Mouse (Mus musculus) ovary, adult 18-20 months (tissue): ENCODE results near the gene Clic1.
"Not testable (repeated sequence)": the region's sequence is repeated elsewhere in the genome, so short reads cannot be mapped to it uniquely, and the experiment has no call there.

Experiments used
- DNase-seq: peaks from one replicate; pipeline ENCODE4 v3.0.0; 2022; ENCODE audit warnings: low spot score, mixed read lengths

Gene Clic1

DNA sequence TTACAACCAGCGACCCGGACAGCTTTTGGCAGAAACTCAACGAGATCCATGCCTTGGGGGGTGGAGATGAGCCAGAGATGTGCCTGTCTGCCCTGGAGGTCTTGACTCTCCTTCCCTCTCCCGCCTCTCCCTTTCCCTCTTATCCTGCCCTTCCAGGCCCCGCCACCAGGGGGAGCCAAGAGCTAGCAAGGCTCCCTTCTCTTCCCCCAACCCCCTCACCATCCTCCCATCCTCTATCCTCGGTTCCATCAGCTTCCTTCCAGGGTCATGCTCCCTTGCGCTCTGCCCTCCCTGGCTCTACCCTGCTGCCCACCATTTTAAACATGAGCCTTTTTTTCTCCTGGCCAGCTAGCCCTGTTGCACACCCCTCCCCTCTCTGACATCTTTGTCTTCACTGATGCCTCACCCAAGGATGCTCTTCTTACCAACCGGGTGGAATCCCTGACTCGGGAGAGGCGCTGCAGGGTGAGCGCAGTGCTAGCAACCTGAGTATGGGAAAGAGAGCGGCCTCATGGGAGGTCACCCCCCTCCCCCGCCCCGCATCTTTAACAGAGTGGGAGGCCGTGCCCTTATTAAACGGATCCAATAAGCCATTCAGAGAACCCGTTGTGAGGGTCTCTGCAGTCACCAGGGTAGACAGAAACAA, 28.5 kb upstream of the Clic1 start:
- DNase-seq = peak; percentile 65

DNA sequence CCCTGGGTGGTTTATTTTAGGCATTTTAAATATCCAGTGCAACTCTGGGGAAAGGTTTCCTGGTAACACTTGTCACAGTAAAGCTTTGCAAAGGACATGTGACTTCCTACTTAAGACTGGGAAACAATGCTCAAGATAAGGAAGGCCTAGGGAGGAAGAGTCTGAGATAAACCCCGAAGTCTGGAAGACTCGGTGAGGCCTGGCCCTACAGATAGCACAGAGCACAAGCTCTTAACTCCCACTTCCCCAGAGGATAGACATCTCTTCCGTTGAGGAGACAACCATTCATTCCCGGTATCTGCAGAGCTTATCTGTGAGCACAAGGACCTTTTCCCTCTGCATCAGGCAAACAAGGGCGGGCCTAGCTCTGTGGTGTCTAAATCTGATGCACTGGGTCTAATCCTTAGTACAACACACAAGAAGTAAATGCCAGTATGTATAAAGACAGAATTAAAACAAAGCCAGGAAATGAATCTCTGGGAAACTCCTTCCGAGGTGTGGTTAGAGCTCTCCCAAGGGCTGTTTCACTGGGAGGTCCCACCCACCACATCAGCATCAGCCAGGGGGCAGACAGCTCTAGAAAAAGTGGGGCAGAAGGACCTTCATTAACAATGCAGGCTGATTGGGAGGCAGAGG, 27.8 kb upstream of the Clic1 start:
- DNase-seq = no peak

DNA sequence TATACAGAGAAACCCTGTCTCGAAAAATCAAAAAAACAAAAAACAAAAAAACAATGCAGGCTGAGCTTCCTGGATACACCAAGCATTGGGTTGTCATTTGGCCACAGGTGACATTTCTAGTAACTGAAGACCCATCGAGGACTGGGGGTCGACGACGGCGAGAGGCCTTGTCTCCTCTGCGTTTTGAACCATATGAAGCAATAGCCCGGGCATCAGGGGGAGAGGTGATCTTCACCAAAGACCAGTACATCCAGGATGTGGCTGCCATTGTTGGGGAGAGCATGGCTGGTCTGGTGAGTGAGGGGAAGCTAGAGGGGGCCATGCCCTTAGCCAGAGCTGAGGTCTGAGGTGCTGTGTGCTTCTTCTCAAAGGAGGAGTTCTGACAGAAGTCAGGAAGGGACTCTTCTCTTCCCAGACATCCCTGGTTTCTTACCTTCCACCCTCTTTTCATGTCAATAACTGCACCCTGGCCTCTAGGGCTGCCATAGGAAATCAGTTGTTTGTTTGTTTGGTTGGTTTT, 27.2 kb upstream of the Clic1 start:
- DNase-seq = no peak

- DNase-seq = no peak
Observed at GRCm38 (mm10) chr17:35023221-35023620, 26.5 kb upstream of the Clic1 start.

- DNase-seq = no peak
Observed at GRCm38 (mm10) chr17:35023756-35024155, 26.0 kb upstream of the Clic1 start.

GRCm38 (mm10) chr17:35024261-35024660, 25.5 kb upstream of the Clic1 start:
- no peak for DNase-seq

GRCm38 (mm10) chr17:35024691-35025488, 24.9 kb upstream of the Clic1 start:
- DNase-seq = no peak

DNA sequence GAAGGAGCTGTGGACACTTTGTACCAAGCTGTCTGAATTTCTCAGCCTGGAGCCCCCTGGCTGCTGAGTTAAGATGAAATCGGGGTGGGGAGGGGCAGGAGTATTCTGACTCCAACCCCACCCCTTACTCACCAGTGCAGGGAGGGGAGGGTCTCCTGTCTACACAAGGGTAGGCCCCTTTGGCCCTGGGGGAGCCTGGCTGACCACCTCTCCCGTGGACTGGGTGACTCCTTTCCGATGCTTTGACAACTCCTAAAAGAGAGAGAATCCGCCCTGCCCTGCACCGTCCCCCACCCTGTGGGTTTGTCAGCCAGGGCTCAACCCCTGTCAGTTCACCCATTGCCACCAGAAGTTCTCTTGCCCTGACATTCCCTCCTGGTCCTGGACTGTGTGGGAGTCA, 23.6 kb upstream of the Clic1 start:
- DNase-seq = no peak

GRCm38 (mm10) chr17:35027277-35028068, 22.3 kb upstream of the Clic1 start, which contains the start of gene Sapcd1:
TSS of gene Sapcd1 (minus strand) at chr17:35028016.
- DNase-seq = no peak

DNA sequence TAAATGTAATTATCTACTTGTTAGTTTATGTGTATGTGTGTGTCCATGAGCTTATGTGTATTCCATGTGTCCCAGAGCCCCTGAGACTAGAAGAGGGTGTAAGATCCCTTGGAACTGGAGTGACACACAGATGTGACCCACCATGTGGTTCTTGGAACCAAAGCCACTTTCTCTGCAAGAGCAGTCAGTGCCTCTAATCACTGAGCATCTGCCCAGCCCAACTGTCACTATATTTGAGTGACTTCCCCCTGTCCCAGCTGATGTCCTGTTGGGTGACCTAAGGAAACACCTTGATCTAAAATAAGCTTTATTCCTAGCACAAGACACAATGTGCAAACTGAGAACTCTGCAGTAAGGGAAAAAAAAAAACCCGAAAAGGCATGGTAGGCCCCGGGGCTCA, 21.5 kb upstream of the Clic1 start:
- DNase-seq = no peak

DNA sequence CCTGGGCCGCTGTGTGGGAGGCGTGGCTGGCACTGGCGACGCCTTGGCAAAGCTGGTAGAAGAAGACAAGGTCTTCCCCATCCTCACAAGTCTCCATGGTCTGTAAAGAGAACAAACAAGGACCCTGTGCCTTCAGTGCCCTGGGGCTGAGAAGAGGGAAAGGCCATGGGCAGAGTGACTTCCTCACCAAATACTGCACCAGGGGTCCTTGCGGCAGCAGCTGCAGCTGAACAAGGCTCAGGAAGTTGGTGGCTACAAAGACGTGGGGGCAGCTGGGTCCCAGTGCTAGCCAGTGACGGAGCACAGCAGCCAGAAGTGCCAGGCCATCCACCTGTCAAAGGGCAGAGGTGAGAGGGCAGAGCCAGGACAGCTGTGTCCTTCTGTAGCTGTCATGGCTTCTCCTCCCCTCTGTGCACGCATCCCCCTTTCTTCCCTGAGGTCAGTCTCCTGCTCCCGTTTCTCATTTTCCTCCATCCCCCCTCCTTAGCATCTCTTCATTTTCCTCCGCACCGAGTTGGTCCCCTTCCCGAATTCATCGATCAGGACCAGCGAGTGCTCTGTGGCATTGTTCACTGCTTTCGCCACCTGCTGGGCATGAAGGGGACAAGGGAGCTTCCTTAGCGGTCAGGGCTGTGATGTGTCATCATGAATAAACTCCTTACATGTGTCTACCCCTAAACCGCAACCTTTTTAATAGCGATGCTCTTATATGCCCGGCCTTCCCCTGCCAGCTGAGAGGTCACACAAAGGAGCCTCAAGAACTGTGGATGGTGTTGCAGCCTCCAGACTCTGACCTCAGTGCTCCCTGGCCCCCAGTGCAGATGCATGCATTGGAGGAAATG, 19.9 kb upstream of the Clic1 start:
- DNase-seq = no peak

DNA sequence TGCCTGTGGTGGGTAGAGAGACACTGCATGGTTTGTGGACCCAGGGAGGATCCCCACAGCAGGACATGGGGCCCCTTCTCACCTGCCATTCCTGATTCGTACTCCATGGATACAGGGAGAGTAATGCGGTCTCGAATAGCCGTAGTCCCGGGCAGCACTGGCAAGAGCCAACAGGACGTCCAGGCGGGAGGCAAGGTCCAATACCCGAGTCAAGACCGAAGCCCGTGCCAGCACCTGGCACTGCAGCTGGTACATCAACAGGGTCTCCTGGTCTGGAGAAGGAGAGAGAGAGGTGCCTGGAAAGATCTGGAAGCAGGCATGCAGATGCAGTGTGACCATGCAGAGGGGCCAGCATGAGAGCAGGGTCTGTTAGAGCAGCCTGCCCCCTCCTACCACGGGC, 18.5 kb upstream of the Clic1 start:
- DNase-seq = no peak

DNA sequence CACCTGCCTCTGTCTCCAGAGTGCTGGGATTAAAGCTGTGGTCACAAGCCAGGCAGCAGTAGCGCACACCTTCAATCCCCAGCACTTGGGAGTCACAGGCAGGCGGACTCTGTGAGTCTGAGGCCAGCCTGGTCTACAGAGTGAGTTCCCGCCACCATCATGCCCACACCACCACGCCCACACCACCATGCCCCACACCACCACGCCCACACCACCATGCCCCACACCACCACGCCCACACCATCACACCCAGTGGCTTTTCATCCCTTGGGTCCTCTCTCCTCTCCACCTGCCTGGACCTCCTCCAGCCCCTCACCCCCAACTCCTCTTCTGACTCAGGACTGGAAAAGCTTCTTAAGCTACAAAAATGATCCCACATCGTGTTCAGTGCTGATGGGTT, 17.9 kb upstream of the Clic1 start:
- DNase-seq = no peak

- DNase-seq = no peak
Observed at GRCm38 (mm10) chr17:35032323-35032870, 17.4 kb upstream of the Clic1 start.

DNA sequence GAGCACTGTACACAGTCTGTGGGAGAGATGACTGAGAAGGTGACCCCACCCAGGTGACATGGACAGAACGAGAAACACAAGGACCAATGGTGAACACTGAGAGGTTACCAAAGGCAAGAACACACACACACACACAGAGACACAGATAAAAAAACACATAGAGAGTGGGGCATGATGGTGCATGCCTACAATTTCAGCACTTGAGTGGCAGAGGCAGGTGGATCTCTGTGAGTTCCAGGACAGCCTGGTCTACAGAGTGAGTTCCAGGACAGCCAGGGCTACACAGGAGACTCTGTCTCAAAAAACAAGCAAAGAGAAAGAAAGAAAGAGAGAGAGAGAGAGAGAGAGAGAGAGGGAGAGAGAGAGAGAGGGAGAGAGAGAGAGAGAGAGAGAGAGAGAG, 16.1 kb upstream of the Clic1 start:
- not testable (repeated sequence) for DNase-seq

- DNase-seq = no peak
Observed at GRCm38 (mm10) chr17:35034896-35035295, 14.9 kb upstream of the Clic1 start.

GRCm38 (mm10) chr17:35039121-35039873, 10.5 kb upstream of the Clic1 start:
- no peak for DNase-seq

- DNase-seq = no peak
Observed at GRCm38 (mm10) chr17:35043794-35044193, 6.0 kb upstream of the Clic1 start.

GRCm38 (mm10) chr17:35044904-35045806, 4.6 kb upstream of the Clic1 start:
- DNase-seq = no peak
